Mouse (Mus musculus) neural tube, embryonic 12.5 days (tissue): ENCODE data around the gene Sncg. TPM values are rescaled to one million over a fixed set of nuclear protein-coding genes. Genes with fewer than 3 reads are reported as not detected.

Source experiments
- ATAC-seq: fragments of 200-750 bp; cut with Nextera tagmentation; 2 replicates; pipeline ENCODE4 v1.8.0; 2017; ENCODE audit warnings: low read depth, mild to moderate bottlenecking, moderate TSS enrichment, moderate library complexity; ENCODE audit not compliant: low FRiP score
- H3K27ac ChIP-seq: fragments of 300-500 bp; sonication (generic); 2 replicates; pipeline ENCODE4 v1.5.1; 2016
- H3K27me3 ChIP-seq: fragments of 300-500 bp; sonication (generic); replicated peaks from 2 replicates; pipeline ENCODE4 v1.6.1; 2016; ENCODE audit warnings: mild to moderate bottlenecking
- H3K36me3 ChIP-seq: fragments of 300-500 bp; sonication (generic); 2 replicates; pipeline ENCODE4 v1.6.1; 2016; ENCODE audit warnings: mild to moderate bottlenecking
- H3K4me1 ChIP-seq: fragments of 300-500 bp; sonication (generic); 2 replicates; pipeline ENCODE4 v1.6.1; 2016
- H3K4me2 ChIP-seq: fragments of 300-500 bp; sonication (generic); replicated peaks from 2 replicates; pipeline ENCODE4 v1.6.1; 2016; ENCODE audit warnings: mild to moderate bottlenecking
- H3K4me3 ChIP-seq: fragments of 300-500 bp; sonication (generic); 2 replicates; pipeline ENCODE4 v1.5.1; 2016
- H3K9ac ChIP-seq: fragments of 300-500 bp; sonication (generic); 2 replicates; pipeline ENCODE4 v1.6.1; 2016; ENCODE audit warnings: mild to moderate bottlenecking
- H3K9me3 ChIP-seq: fragments of 300-500 bp; sonication (generic); 2 replicates; pipeline ENCODE4 v1.6.1; 2016; ENCODE audit warnings: mild to moderate bottlenecking
- WGBS: fragments of 180-500 bp; shearing (Covaris S2); methylation state at CpG from one replicate; pipeline ENCODE4 v1.1.7; 2016; 5-methylcytosine and 5-hydroxymethylcytosine counted together
- polyA plus RNA-seq: library from polyadenylated mRNA; unstranded; fragments of >200 nt; fragmentation: Nextera tagmentation; extraction: Ambion mirVana; gene quantifications from 2 replicates; pipeline ENCODE4 v1.2.1, GENCODE M21; 2016

Gene Sncg
- polyA plus RNA-seq, 1 experiment from 2014 or later, result 420 TPM

GRCm38 (mm10) chr14:34326606-34327005 lies 48.0 kb downstream of the Sncg start:
- Histone ChIP-seq H3K4me3 (no peak overlapping the region), H3K9me3 (no peaks in the 10 kb centered on the region), H3K27me3 (no peaks in the 10 kb centered on the region), H3K4me2 (no peak overlapping the region), H3K36me3 (peaks cover 61% of the 10 kb centered on the region), H3K9ac (no peak overlapping the region), H3K27ac (no peak overlapping the region), H3K4me1 (no peaks in the 10 kb centered on the region)
- 91% methylated on average over 3 of the region's 3 CpGs for WGBS
- no peak for ATAC-seq

- Histone ChIP-seq H3K27me3 (no peaks in the 10 kb centered on the region), H3K36me3 (peaks cover 51% of the 10 kb centered on the region), H3K27ac (no peak overlapping the region), H3K4me2 (no peak overlapping the region), H3K9ac (no peak overlapping the region), H3K9me3 (no peaks in the 10 kb centered on the region), H3K4me3 (no peak overlapping the region), H3K4me1 (no peaks in the 10 kb centered on the region)
- no peak for ATAC-seq
- 95% methylated on average over 5 of the region's 5 CpGs for WGBS
Observed at GRCm38 (mm10) chr14:34323576-34324085, 51.0 kb downstream of the Sncg start.

Other genes starting within 250 kb of the Sncg start
- gene Npy4r, start 222.3 kb downstream of the Sncg start, polyA plus RNA-seq, result 0.05 TPM in 2 replicates
- gene Gprin2, start 173.1 kb downstream of the Sncg start, polyA plus RNA-seq, result 2.3 and 3.1 TPM in 2 replicates
- 0.28 and 0.38 TPM in 2 replicates for gene Syt15, start 155.2 kb downstream of the Sncg start, polyA plus RNA-seq
- 7.0 and 7.2 TPM in 2 replicates for gene Shld2, start 64.3 kb downstream of the Sncg start, polyA plus RNA-seq
- 95.7 and 107 TPM in 2 replicates for gene Glud1, start 64.1 kb downstream of the Sncg start, polyA plus RNA-seq
- not detected in 2 replicates for gene Fam25c, start 19.4 kb downstream of the Sncg start, polyA plus RNA-seq
- gene Mmrn2, start 676 bp upstream of the Sncg start, polyA plus RNA-seq, result 7.8 and 8.2 TPM in 2 replicates
- gene Bmpr1a, start 128.6 kb upstream of the Sncg start, polyA plus RNA-seq, result 35.5 and 37.5 TPM in 2 replicates
- gene 9230112D13Rik, start 148.0 kb upstream of the Sncg start, polyA plus RNA-seq, result not detected in 2 replicates
- gene Ldb3, start 213.9 kb upstream of the Sncg start, polyA plus RNA-seq, result 1.2 and 1.9 TPM in 2 replicates
- gene Opn4, start 225.4 kb upstream of the Sncg start, polyA plus RNA-seq, result not detected in 2 replicates